Mouse (Mus musculus) CH12.LX (cell line): ENCODE data around the gene Tmsb10. TPM values are rescaled to one million over a fixed set of nuclear protein-coding genes. Genes with fewer than 3 reads are reported as not detected.

Source experiments
- DNase-seq: peaks from one replicate; pipeline ENCODE4 v3.0.0-alpha.2; 2013; ENCODE audit errors: extremely low read depth
- H3K27ac ChIP-seq: 2 replicates; pipeline ENCODE4 v1.5.1; 2012; ENCODE audit warnings: low read depth, mild to moderate bottlenecking, control low read depth, moderate library complexity; ENCODE audit not compliant: insufficient read depth
- H3K27me3 ChIP-seq: replicated peaks from 2 replicates; pipeline ENCODE3; 2012; ENCODE audit warnings: inconsistent platforms
- H3K36me3 ChIP-seq, 2 experiments: replicated peaks in 1 of 2; 2 replicates each; pipeline versions ENCODE3 to v1.6.1; 2012; ENCODE audit warnings: inconsistent platforms in 1 of 2, low read length in 1 of 2, mild to moderate bottlenecking in 1 of 2, mixed read lengths in 1 of 2, moderate library complexity in 1 of 2; ENCODE audit not compliant: control insufficient read depth in 1 of 2, insufficient read depth in 1 of 2
- H3K4me1 ChIP-seq, 2 experiments: 2 replicates each; pipeline ENCODE4 v1.6.1; 2012; ENCODE audit warnings: inconsistent platforms in 1 of 2, moderate library complexity in 1 of 2; ENCODE audit not compliant: insufficient read depth in 2 of 2, control insufficient read depth in 1 of 2
- H3K4me2 ChIP-seq: 2 replicates; pipeline ENCODE4 v1.6.1; 2012; ENCODE audit warnings: low read depth, mild to moderate bottlenecking, control low read depth; ENCODE audit not compliant: poor library complexity, insufficient read depth, severe bottlenecking
- H3K4me3 ChIP-seq, 3 experiments: fragments of 150-350 bp in 1 of 3; sonication (generic) in 1 of 3; replicated peaks in 1 of 3; 2 replicates each; pipeline versions ENCODE3 to v1.5.1; 2011 to 2012; ENCODE audit warnings: low read depth in 2 of 3, low read length in 2 of 3, mild to moderate bottlenecking in 2 of 3, moderate library complexity in 2 of 3, control low read depth in 1 of 3, improper control_type of control experiment in 1 of 3, inconsistent platforms in 1 of 3, mixed read lengths in 1 of 3; ENCODE audit not compliant: poor library complexity in 1 of 3
- H3K79me2 ChIP-seq: replicated peaks from 2 replicates; pipeline ENCODE4 v1.6.1; 2012; ENCODE audit warnings: mild to moderate bottlenecking, moderate library complexity; ENCODE audit not compliant: control insufficient read depth, poor library complexity, insufficient read depth, severe bottlenecking; ENCODE audit errors: extremely low read depth
- H3K9ac ChIP-seq: 2 replicates; pipeline ENCODE4 v1.6.1; 2012; ENCODE audit warnings: low read depth, mild to moderate bottlenecking, control low read depth, moderate library complexity; ENCODE audit not compliant: insufficient read depth
- H3K9me3 ChIP-seq: replicated peaks from 2 replicates; pipeline ENCODE3; 2012; ENCODE audit warnings: low read length, inconsistent platforms, mixed read lengths
- CHD1 ChIP-seq: IDR thresholded peaks from 2 replicates; pipeline ENCODE4 v1.6.1; 2012; ENCODE audit warnings: low read depth, low read length, improper control_type of control experiment, inconsistent platforms
- CHD2 ChIP-seq: IDR thresholded peaks from 2 replicates; pipeline ENCODE4 v1.6.1; 2011; ENCODE audit warnings: low read length, improper control_type of control experiment
- CTCF ChIP-seq, 2 experiments: IDR thresholded peaks in 1 of 2; conservative IDR thresholded peaks in 1 of 2; 2 replicates each; pipeline ENCODE4 v1.5.1; 2011 to 2012; ENCODE audit warnings: low read depth in 2 of 2, low read length in 2 of 2, improper control_type of control experiment in 1 of 2, inconsistent platforms in 1 of 2, mild to moderate bottlenecking in 1 of 2, moderate library complexity in 1 of 2
- ELF1 ChIP-seq: IDR thresholded peaks from 2 replicates; pipeline ENCODE4 v1.6.1; 2014; ENCODE audit warnings: low read depth, mild to moderate bottlenecking, inconsistent platforms, low read length, improper control_type of control experiment
- GABPA ChIP-seq: IDR thresholded peaks from 2 replicates; pipeline ENCODE4 v1.6.1; 2012; ENCODE audit warnings: low read depth, low read length, improper control_type of control experiment, inconsistent platforms; ENCODE audit not compliant: insufficient replicate concordance
- HCFC1 ChIP-seq: IDR thresholded peaks from 2 replicates; pipeline ENCODE4 v1.6.1; 2012; ENCODE audit warnings: low read depth, mild to moderate bottlenecking, inconsistent platforms, low read length, improper control_type of control experiment
- IRF4 ChIP-seq: IDR thresholded peaks from 2 replicates; pipeline ENCODE4 v1.6.1; 2014; ENCODE audit warnings: low read depth, mild to moderate bottlenecking, inconsistent platforms, low read length, improper control_type of control experiment
- JUN ChIP-seq: IDR thresholded peaks from 2 replicates; pipeline ENCODE4 v1.6.1; 2011; ENCODE audit warnings: low read depth, mild to moderate bottlenecking, low read length, improper control_type of control experiment, moderate library complexity; ENCODE audit not compliant: insufficient read depth
- MAX ChIP-seq: IDR thresholded peaks from 2 replicates; pipeline ENCODE4 v1.6.1; 2011; ENCODE audit warnings: low read length, improper control_type of control experiment
- MEF2A ChIP-seq: IDR thresholded peaks from 2 replicates; pipeline ENCODE4 v1.6.1; 2014; ENCODE audit warnings: low read depth, mild to moderate bottlenecking, inconsistent platforms, low read length, improper control_type of control experiment, borderline replicate concordance
- NRF1 ChIP-seq: IDR thresholded peaks from 2 replicates; pipeline ENCODE4 v1.6.1; 2014; ENCODE audit warnings: low read depth, mild to moderate bottlenecking, inconsistent platforms, low read length, improper control_type of control experiment, moderate library complexity
- PAX5 ChIP-seq: IDR thresholded peaks from 2 replicates; pipeline ENCODE4 v1.6.1; 2012; ENCODE audit warnings: low read length, inconsistent platforms, mixed read lengths
- POLR2A ChIP-seq: IDR thresholded peaks from 2 replicates; pipeline ENCODE4 v1.6.1; 2011; ENCODE audit warnings: low read depth, mild to moderate bottlenecking, improper control_type of control experiment, low read length
- POLR2AphosphoS2 ChIP-seq: IDR thresholded peaks from 2 replicates; pipeline ENCODE4 v1.6.1; 2011; ENCODE audit warnings: low read depth, low read length, improper control_type of control experiment
- RAD21 ChIP-seq: IDR thresholded peaks from 2 replicates; pipeline ENCODE4 v1.6.1; 2011; ENCODE audit warnings: low read depth, mild to moderate bottlenecking, low read length, improper control_type of control experiment, moderate library complexity
- SIN3A ChIP-seq: IDR thresholded peaks from 2 replicates; pipeline ENCODE4 v1.6.1; 2012; ENCODE audit warnings: low read length, improper control_type of control experiment, inconsistent platforms
- SMC3 ChIP-seq: IDR thresholded peaks from 2 replicates; pipeline ENCODE4 v1.6.1; 2011; ENCODE audit warnings: low read depth, low read length, improper control_type of control experiment
- TBP ChIP-seq: conservative IDR thresholded peaks from 2 replicates; pipeline ENCODE4 v1.6.1; 2011; ENCODE audit warnings: low read depth, low read length, improper control_type of control experiment
- TCF12 ChIP-seq: IDR thresholded peaks from 2 replicates; pipeline ENCODE4 v1.6.1; 2014; ENCODE audit warnings: low read depth, mild to moderate bottlenecking, inconsistent platforms, low read length, improper control_type of control experiment
- ZC3H11A ChIP-seq: IDR thresholded peaks from 2 replicates; pipeline ENCODE4 v1.6.1; 2012; ENCODE audit warnings: low read depth, mild to moderate bottlenecking, inconsistent platforms, low read length, improper control_type of control experiment
- ZKSCAN1 ChIP-seq: IDR thresholded peaks from 2 replicates; pipeline ENCODE4 v1.6.1; 2012; ENCODE audit warnings: low read depth, inconsistent platforms, low read length, improper control_type of control experiment, borderline replicate concordance
- ZMIZ1 ChIP-seq: IDR thresholded peaks from 2 replicates; pipeline ENCODE4 v1.6.1; 2012; ENCODE audit warnings: low read depth, mild to moderate bottlenecking, inconsistent platforms, low read length, improper control_type of control experiment
- dilution Hi-C: fragments of 300-500 bp; cut with MboI; formaldehyde crosslinking; loops from 2 replicates; pipeline ENCODE4 v1.14.3; 2020; ENCODE audit warnings: low sequenced_read_pairs; ENCODE audit not compliant: extremely low pct_unique_long_range_greater_than_20kb, extremely low pct_ligation_motif_present
- in situ Hi-C: fragments of 300-500 bp; cut with MboI; formaldehyde crosslinking; loops from 3 replicates; pipeline ENCODE4 v1.14.3; 2019; ENCODE audit warnings: low sequenced_read_pairs, low pct_ligation_motif_present, low pct_unique_long_range_greater_than_20kb, mixed read lengths
- polyA plus RNA-seq: library from polyadenylated mRNA; unstranded; fragments of >175 nt; gene quantifications from 2 replicates; pipeline ENCODE4 v1.2.1, GENCODE M21; 2012; ENCODE audit warnings: low read depth; ENCODE audit not compliant: insufficient read length
- total RNA-seq, 2 experiments: library from RNA; depleted of rRNA; stranded (reverse); fragments of 300-350 nt in 1 of 2; fragments of >200 nt in 1 of 2; gene quantifications; 2 replicates each; pipeline ENCODE4 v1.2.3; 2012 to 2014

The Tmsb10 gene
- total and polyA plus RNA-seq, 3 experiments, result 223 to 479 (median 379) TPM

GRCm38 (mm10) chr6:72949161-72949756 lies 9.3 kb downstream of the Tmsb10 start:
- no peak overlapping the region for H3K4me2 ChIP-seq
- no peaks in the 10 kb centered on the region for H3K27me3 ChIP-seq
- peaks cover 6 to 27% of the 10 kb centered on the region in 2 experiments; a peak in 3 of 4 replicates for H3K4me1 ChIP-seq
- H3K9me3 ChIP-seq, result peaks cover 6% of the 10 kb centered on the region
- TF ChIP-seq GABPA (no peak), POLR2AphosphoS2 (no peak), TBP (no peak), JUN (no peak), RAD21 (no peak), ZMIZ1 (no peak), CTCF (conservative IDR thresholded peaks at IDR 0.05 in 1 of 2, IDR thresholded peaks at IDR 0.05 in 1 of 2; ENCODE audit: low read depth in 2 of 2, low read length in 2 of 2) (no peak)
- no peaks in the 10 kb centered on the region for H3K36me3 ChIP-seq
- in situ Hi-C loops, result loop anchor here (10.0 kb wide), 1 partner anchor 206 kb away; no protein-coding TSS in a partner anchor
- dilution Hi-C loops, result no loop called here
- no peak for DNase-seq
- no peak overlapping the region for H3K4me3 ChIP-seq
- no peak overlapping the region for H3K27ac ChIP-seq
- no peak overlapping the region for H3K9ac ChIP-seq
- H3K79me2 ChIP-seq, result no peaks in the 10 kb centered on the region

DNA sequence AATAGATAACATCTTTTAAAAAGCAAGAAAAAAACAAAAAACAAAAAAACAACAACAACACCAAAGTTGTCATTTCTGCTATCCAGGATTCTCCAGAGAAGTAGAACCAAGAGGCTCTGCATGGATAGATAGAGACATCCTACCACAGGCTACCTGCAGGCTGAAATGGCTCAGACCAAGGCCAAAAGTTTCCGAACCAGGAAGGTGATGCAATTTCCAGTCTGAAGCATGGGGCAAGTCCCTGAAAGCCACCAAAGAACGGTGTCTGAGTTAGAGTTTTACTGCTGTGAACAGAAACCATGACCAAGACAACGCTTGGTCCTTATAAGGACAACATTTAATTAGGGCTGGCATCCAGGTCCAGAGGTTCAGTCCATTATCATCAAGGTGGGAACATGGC lies 10.2 kb downstream of the Tmsb10 start:
- H3K4me3 ChIP-seq, result no peak overlapping the region
- no peaks in the 10 kb centered on the region for H3K36me3 ChIP-seq
- in situ Hi-C loops, result loop anchor here (10.0 kb wide), 1 partner anchor 206 kb away; no protein-coding TSS in a partner anchor
- DNase-seq, result no peak
- no peak overlapping the region for H3K27ac ChIP-seq
- no peaks in the 10 kb centered on the region for H3K79me2 ChIP-seq
- H3K4me1 ChIP-seq, result peaks cover 6 to 27% of the 10 kb centered on the region in 2 experiments; a peak in 3 of 4 replicates
- no peaks in the 10 kb centered on the region for H3K27me3 ChIP-seq
- H3K9ac ChIP-seq, result no peak overlapping the region
- no peak overlapping the region for H3K4me2 ChIP-seq
- peak; percentile 25; the same call in 1 of the 2 replicates for TF ChIP-seq IRF4
- TF ChIP-seq TBP, result no peak
- 0 out of 2 replicates have a peak, but pooled peaks have one; percentile 34 for TF ChIP-seq ELF1
- TF ChIP-seq, all 38 proteins: peak for 2
- dilution Hi-C loops, result no loop called here
- peaks cover 6% of the 10 kb centered on the region for H3K9me3 ChIP-seq

DNA sequence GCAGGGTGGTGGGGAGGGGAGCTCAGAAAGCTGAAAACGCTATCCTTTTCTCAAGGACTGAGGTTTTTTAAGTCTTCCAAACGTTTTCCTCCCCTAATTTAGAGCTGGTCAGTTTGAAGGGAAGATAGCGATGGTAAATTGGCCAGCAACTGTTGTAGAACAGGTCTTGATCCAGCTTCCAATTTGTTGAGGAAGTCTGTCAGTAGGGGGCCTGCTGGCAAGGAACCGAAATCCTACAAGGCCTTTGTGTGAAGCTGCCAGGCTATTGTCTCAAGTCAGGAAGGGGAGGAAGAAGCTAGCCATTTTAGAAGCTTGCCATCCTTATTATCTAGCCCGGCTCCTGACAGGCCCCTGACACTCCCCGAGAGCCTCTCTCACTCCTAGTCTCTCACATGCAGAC lies 10.6 kb downstream of the Tmsb10 start:
- H3K27me3 ChIP-seq, result no peaks in the 10 kb centered on the region
- H3K9me3 ChIP-seq, result peaks cover 6% of the 10 kb centered on the region
- no peak overlapping the region for H3K4me3 ChIP-seq
- no peak overlapping the region for H3K27ac ChIP-seq
- in situ Hi-C loops (loop anchor here (10.0 kb wide), 1 partner anchor 207 kb away; no protein-coding TSS in a partner anchor), dilution Hi-C loops (no loop called here)
- no peaks in the 10 kb centered on the region for H3K36me3 ChIP-seq
- H3K4me2 ChIP-seq, result no peak overlapping the region
- H3K9ac ChIP-seq, result no peak overlapping the region
- no peak for DNase-seq
- TF ChIP-seq MAX (no peak), CHD2 (no peak), TCF12 (no peak), NRF1 (no peak), HCFC1 (no peak), SMC3 (no peak), PAX5 (no peak), CHD1 (no peak), ZKSCAN1 (no peak), POLR2A (no peak), GABPA (no peak), TBP (no peak), POLR2AphosphoS2 (no peak), ZC3H11A (no peak), IRF4 (no peak), SIN3A (no peak), MEF2A (no peak)
- no peaks in the 10 kb centered on the region for H3K79me2 ChIP-seq
- peaks cover 6 to 24% of the 10 kb centered on the region in 2 experiments; a peak in 3 of 4 replicates for H3K4me1 ChIP-seq
